Mouse (Mus musculus): ENCODE results near the gene Nsmce1. TPM values are rescaled to one million over a fixed set of nuclear protein-coding genes. Genes with fewer than 3 reads are reported as not detected.

Gene Nsmce1
- 120 TPM in 2 replicates for polyA plus RNA-seq (2015; fragmentation: Nextera tagmentation; extraction: Ambion mirVana)

- peak within 1 kb of the TSS; percentile 72 for H3K27ac ChIP-seq
- H3K36me3 ChIP-seq = no peaks in the 10 kb centered on the region
- peak within 1 kb of the TSS; percentile 50 for H3K4me3 ChIP-seq (replicated peaks)
- peak; percentile 97 for ATAC-seq
- H3K27me3 ChIP-seq (replicated peaks) = no peaks in the 10 kb centered on the region
- under 1% methylated on average over 56 of the region's 56 CpGs for WGBS
- H3K4me2 ChIP-seq (replicated peaks) = peak within 1 kb of the TSS; percentile 67
- H3K4me1 ChIP-seq (replicated peaks) = peaks cover 14% of the 10 kb centered on the region
- H3K9ac ChIP-seq = peak within 1 kb of the TSS; percentile 54
- no peaks in the 10 kb centered on the region for H3K9me3 ChIP-seq
These were observed at the start of gene Nsmce1 for GRCm38 (mm10) chr7:125490947-125491735. TSS of gene Nsmce1 (minus strand) at chr7:125491596.

- no peak overlapping the region for H3K27ac ChIP-seq
- H3K4me2 ChIP-seq (replicated peaks) = no peak overlapping the region
- ATAC-seq = no peak
- H3K4me1 ChIP-seq (replicated peaks) = no peaks in the 10 kb centered on the region
- no peaks in the 10 kb centered on the region for H3K36me3 ChIP-seq
- no peak overlapping the region for H3K9ac ChIP-seq
- no peaks in the 10 kb centered on the region for H3K9me3 ChIP-seq
- H3K27me3 ChIP-seq (replicated peaks) = no peaks in the 10 kb centered on the region
- no peak overlapping the region for H3K4me3 ChIP-seq (replicated peaks)
- WGBS = 90% methylated on average over 1 of the region's 1 CpGs
These were observed 49.6 kb upstream of the Nsmce1 start for GRCm38 (mm10) chr7:125541026-125541425.

DNA sequence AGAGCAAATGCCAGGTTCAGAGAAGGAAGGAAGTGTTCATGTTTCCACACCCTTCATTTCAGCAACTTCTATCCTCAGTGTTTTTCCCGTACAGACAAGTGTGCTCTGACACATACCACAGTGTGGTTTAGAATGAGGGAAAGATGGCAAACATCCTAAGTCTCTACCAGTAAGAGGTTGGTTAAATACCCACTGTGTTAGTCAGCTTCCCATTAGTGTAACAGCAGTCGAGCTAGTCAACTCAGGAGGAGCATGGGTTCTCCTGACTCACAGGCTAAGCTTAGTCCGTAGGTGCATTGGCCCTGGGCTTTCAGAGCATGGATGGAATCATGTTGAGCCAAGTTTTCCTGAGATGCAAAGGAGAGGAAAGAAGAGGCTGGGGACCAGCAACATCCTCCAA is 48.0 kb upstream of the Nsmce1 start:
- 88% methylated on average over 3 of the region's 3 CpGs for WGBS
- no peaks in the 10 kb centered on the region for H3K9me3 ChIP-seq
- no peaks in the 10 kb centered on the region for H3K27me3 ChIP-seq (replicated peaks)
- no peaks in the 10 kb centered on the region for H3K36me3 ChIP-seq
- H3K27ac ChIP-seq = no peak overlapping the region
- no peak overlapping the region for H3K9ac ChIP-seq
- no peaks in the 10 kb centered on the region for H3K4me1 ChIP-seq (replicated peaks)
- no peak for ATAC-seq
- no peak overlapping the region for H3K4me3 ChIP-seq (replicated peaks)
- no peak overlapping the region for H3K4me2 ChIP-seq (replicated peaks)

DNA sequence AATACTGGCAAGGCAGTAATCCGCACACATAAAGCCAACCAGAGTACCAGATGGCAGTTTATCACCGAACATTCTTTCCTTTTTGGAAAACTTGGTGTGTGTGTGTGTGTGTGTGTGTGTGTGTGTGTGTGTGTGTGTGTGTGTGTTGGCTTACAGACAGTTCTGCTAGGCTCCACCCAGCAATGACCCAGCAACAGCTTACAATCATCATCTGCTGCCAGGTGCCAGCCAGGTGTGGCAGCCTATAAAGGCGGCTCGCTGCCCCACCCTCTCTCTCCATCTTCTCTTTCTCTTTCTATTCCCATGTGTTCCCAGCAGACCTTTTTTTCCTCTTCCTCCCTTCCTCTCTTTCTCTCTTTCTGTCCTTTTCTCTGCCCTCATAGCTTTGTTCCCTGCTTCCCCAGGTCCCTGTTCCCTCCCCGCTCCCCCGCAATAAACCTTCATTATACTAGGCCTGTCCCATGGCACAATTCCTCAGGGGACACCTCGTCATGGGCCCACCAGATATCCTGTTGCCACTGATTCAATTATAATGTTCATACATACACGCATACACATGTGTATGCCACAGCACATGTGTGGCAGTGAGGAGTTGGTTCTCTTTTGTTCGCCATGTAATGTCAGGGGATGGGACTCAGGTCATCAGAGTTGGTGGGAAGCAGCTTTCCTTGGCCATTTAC is 36.6 kb upstream of the Nsmce1 start:
- H3K4me2 ChIP-seq (replicated peaks) = no peak overlapping the region
- H3K9me3 ChIP-seq = no peaks in the 10 kb centered on the region
- no peak overlapping the region for H3K27ac ChIP-seq
- WGBS = 82% methylated on average over 9 of the region's 9 CpGs
- H3K36me3 ChIP-seq = no peaks in the 10 kb centered on the region
- no peaks in the 10 kb centered on the region for H3K4me1 ChIP-seq (replicated peaks)
- H3K4me3 ChIP-seq (replicated peaks) = no peak overlapping the region
- no peaks in the 10 kb centered on the region for H3K27me3 ChIP-seq (replicated peaks)
- H3K9ac ChIP-seq = no peak overlapping the region
- ATAC-seq = no peak; the same call in 1 of the 2 replicates

GRCm38 (mm10) chr7:125527186-125527585 is 35.8 kb upstream of the Nsmce1 start:
- no peaks in the 10 kb centered on the region for H3K9me3 ChIP-seq
- H3K36me3 ChIP-seq = no peaks in the 10 kb centered on the region

GRCm38 (mm10) chr7:125523051-125523450 is 31.7 kb upstream of the Nsmce1 start:
- no peaks in the 10 kb centered on the region for H3K9me3 ChIP-seq
- ATAC-seq = peak; percentile 34; the same call in 1 of the 2 replicates
- no peaks in the 10 kb centered on the region for H3K36me3 ChIP-seq
- whole genome bisulfite sequencing = 38% methylated on average over 3 of the region's 3 CpGs
- no peaks in the 10 kb centered on the region for H3K27me3 ChIP-seq (replicated peaks)
- no peak overlapping the region for H3K4me3 ChIP-seq (replicated peaks)
- no peak overlapping the region for H3K27ac ChIP-seq
- H3K9ac ChIP-seq = no peak overlapping the region
- H3K4me1 ChIP-seq (replicated peaks) = no peaks in the 10 kb centered on the region
- no peak overlapping the region for H3K4me2 ChIP-seq (replicated peaks)

More at GRCm38 (mm10) chr7:125527186-125527585, 35.8 kb upstream of the Nsmce1 start:
- H3K27me3 ChIP-seq (replicated peaks) = no peaks in the 10 kb centered on the region
- H3K9ac ChIP-seq = no peak overlapping the region
- no peak overlapping the region for H3K4me3 ChIP-seq (replicated peaks)
- ATAC-seq = no peak
- no peak overlapping the region for H3K27ac ChIP-seq
- H3K4me2 ChIP-seq (replicated peaks) = no peak overlapping the region
- no peaks in the 10 kb centered on the region for H3K4me1 ChIP-seq (replicated peaks)
- 88% methylated on average over 6 of the region's 6 CpGs for WGBS

DNA sequence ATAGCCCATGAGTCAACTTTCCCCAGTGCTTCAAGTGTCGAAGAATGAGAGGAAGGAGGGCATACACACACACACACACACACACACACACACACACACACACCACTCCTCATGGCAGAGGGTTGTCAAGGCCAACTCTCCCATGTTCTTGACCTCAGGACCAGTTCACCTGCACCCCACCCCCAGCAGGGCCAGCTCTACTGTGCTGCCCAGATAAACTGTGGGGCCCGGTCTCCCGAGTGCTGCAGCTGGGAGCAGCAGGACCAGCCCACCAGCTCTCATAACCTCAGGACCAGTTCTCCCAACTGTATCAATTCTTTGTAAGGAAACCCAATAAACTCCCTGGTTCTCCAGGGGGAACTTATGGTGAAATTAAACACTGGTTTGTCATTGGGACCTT is 28.3 kb upstream of the Nsmce1 start:
- H3K4me3 ChIP-seq (replicated peaks) = no peak overlapping the region
- no peaks in the 10 kb centered on the region for H3K36me3 ChIP-seq
- no peak overlapping the region for H3K4me2 ChIP-seq (replicated peaks)
- no peak for ATAC-seq
- H3K27ac ChIP-seq = no peak overlapping the region
- no peaks in the 10 kb centered on the region for H3K4me1 ChIP-seq (replicated peaks)
- H3K9me3 ChIP-seq = no peaks in the 10 kb centered on the region
- H3K27me3 ChIP-seq (replicated peaks) = no peaks in the 10 kb centered on the region
- WGBS = 71% methylated on average over 3 of the region's 3 CpGs
- no peak overlapping the region for H3K9ac ChIP-seq

GRCm38 (mm10) chr7:125517470-125517869 is 26.1 kb upstream of the Nsmce1 start:
- Histone ChIP-seq H3K9ac (no peak overlapping the region), H3K27me3 (replicated peaks) (no peaks in the 10 kb centered on the region)
- WGBS = 80% methylated on average over 6 of the region's 6 CpGs

GRCm38 (mm10) chr7:125516723-125517122 is 25.3 kb upstream of the Nsmce1 start:
- Histone ChIP-seq H3K27ac (no peak overlapping the region), H3K4me1 (replicated peaks) (no peaks in the 10 kb centered on the region), H3K4me2 (replicated peaks) (no peak overlapping the region), H3K27me3 (replicated peaks) (no peaks in the 10 kb centered on the region), H3K36me3 (no peaks in the 10 kb centered on the region), H3K4me3 (replicated peaks) (no peak overlapping the region), H3K9me3 (no peaks in the 10 kb centered on the region), H3K9ac (no peak overlapping the region)
- WGBS = 85% methylated on average over 8 of the region's 8 CpGs
- no peak for ATAC-seq

More at GRCm38 (mm10) chr7:125517470-125517869, 26.1 kb upstream of the Nsmce1 start:
- ATAC-seq = no peak
- Histone ChIP-seq H3K4me3 (replicated peaks) (no peak overlapping the region), H3K4me2 (replicated peaks) (no peak overlapping the region), H3K4me1 (replicated peaks) (no peaks in the 10 kb centered on the region), H3K36me3 (no peaks in the 10 kb centered on the region), H3K9me3 (no peaks in the 10 kb centered on the region), H3K27ac (no peak overlapping the region)

- Histone ChIP-seq H3K27ac (no peak overlapping the region), H3K9me3 (no peaks in the 10 kb centered on the region)
- WGBS = 69% methylated on average over 5 of the region's 5 CpGs
These were observed 23.9 kb upstream of the Nsmce1 start for GRCm38 (mm10) chr7:125515081-125515853.

GRCm38 (mm10) chr7:125511852-125512251 is 20.5 kb upstream of the Nsmce1 start:
- no peaks in the 10 kb centered on the region for H3K36me3 ChIP-seq
- H3K4me3 ChIP-seq (replicated peaks) = no peak overlapping the region
- no peak overlapping the region for H3K4me2 ChIP-seq (replicated peaks)
- no peak overlapping the region for H3K9ac ChIP-seq
- 61% methylated on average over 2 of the region's 2 CpGs for WGBS
- H3K9me3 ChIP-seq = no peaks in the 10 kb centered on the region
- ATAC-seq = no peak
- no peak overlapping the region for H3K27ac ChIP-seq
- no peaks in the 10 kb centered on the region for H3K27me3 ChIP-seq (replicated peaks)
- no peaks in the 10 kb centered on the region for H3K4me1 ChIP-seq (replicated peaks)

More at GRCm38 (mm10) chr7:125515081-125515853, 23.9 kb upstream of the Nsmce1 start:
- Histone ChIP-seq H3K9ac (no peak overlapping the region), H3K4me1 (replicated peaks) (no peaks in the 10 kb centered on the region), H3K36me3 (no peaks in the 10 kb centered on the region), H3K4me2 (replicated peaks) (no peak overlapping the region), H3K27me3 (replicated peaks) (no peaks in the 10 kb centered on the region), H3K4me3 (replicated peaks) (no peak overlapping the region)
- ATAC-seq = no peak

- Histone ChIP-seq H3K27me3 (replicated peaks) (no peaks in the 10 kb centered on the region), H3K9me3 (no peaks in the 10 kb centered on the region), H3K27ac (no peak overlapping the region), H3K4me1 (replicated peaks) (no peaks in the 10 kb centered on the region), H3K4me2 (replicated peaks) (no peak overlapping the region), H3K4me3 (replicated peaks) (no peak overlapping the region), H3K36me3 (no peaks in the 10 kb centered on the region), H3K9ac (no peak overlapping the region)
- 63% methylated on average over 5 of the region's 5 CpGs for WGBS
- no peak for ATAC-seq
These were observed 20.0 kb upstream of the Nsmce1 start for GRCm38 (mm10) chr7:125511432-125511831.
